12 mouse cellular contexts compared by ENCODE assay signal in the genomic region with DNA sequence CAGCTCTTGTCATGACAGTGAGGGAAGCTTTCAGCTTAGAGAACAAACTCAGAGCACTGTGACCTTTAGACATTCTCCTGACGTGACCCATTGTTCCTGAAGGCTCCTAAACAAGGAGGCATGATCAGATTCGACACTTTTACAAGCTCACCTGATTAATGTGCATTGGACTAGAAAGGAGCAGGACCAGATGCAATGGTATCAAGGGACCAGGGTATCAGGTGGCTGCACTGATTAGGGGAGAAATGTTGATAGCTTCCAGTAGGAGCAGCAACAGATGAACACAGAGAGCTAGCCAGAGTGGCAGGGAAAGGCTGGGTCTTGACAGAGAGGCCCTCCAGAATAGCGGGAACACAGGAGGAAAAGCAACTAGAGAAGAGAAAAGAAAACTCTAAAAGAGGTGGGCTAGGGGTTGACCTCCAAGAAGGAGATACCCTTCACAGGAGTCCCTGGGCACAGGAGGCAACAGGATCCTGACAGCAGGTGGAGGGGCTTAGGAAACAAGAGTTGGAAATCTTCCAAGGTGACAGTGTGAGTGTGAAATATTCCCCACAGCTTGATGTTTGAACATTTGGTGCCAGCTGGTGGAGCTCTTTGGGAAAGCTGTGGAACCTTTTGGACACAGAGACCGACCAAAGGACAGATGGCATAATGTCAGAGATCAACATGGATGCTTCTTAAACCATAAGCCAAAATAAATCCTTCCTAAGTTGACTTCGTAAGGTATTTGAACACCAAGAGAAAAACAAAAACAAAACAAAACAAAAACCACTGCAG.
DNase-seq lines count a peak whose midpoint lies in the region; ATAC-seq and TF ChIP-seq lines count a peak whose summit lies in the region.
"Had no signal": no experiment of that assay in that cellular context is flagged by ENCODE, and none has a peak within 500 bp of the region (broad histone marks: within the 10 kb centered on the region; RNA-seq: fewer than 3 reads in every experiment).

No protein-coding gene starts in this region.

- H3K4me2 ChIP-seq in forebrain, embryonic 14.5 days (ENCODE audit: low read length): no peak overlapping the region
- no peak overlapping the region for H3K4me2 ChIP-seq in forebrain, embryonic 16.5 days (ENCODE audit: low read length)
- no peak overlapping the region for H3K4me2 ChIP-seq in lung, embryonic 14.5 days
- H3K4me2 ChIP-seq in intestine, embryonic 14.5 days (ENCODE audit: low read length): no peak overlapping the region
- H3K4me2 ChIP-seq: lung, embryonic 15.5 days had no signal

- H3K4me1 ChIP-seq in forebrain, embryonic 14.5 days (ENCODE audit: control insufficient read depth, insufficient read depth, low read length): no peaks in the 10 kb centered on the region
- no peaks in the 10 kb centered on the region for H3K4me1 ChIP-seq in forebrain, embryonic 16.5 days (replicated peaks; ENCODE audit: control insufficient read depth, insufficient read depth, low read length)
- H3K4me1 ChIP-seq in lung, embryonic 14.5 days (ENCODE audit: insufficient read depth): peaks cover 3% of the 10 kb centered on the region; the same call in 1 of the 2 replicates
- H3K4me1 ChIP-seq in intestine, embryonic 14.5 days (replicated peaks; ENCODE audit: control insufficient read depth, insufficient read depth, low read length): peaks cover under 1% of the 10 kb centered on the region; the same call in 1 of the 2 replicates

- peak; percentile 35; the same call in 1 of the 2 replicates for ATAC-seq in forebrain, embryonic 14.5 days
- ATAC-seq in forebrain, embryonic 16.5 days: no peak
- ATAC-seq in lung, embryonic 14.5 days (ENCODE audit: insufficient read depth): no peak
- 0 out of 2 replicates have a peak, but pooled peaks have one; percentile 27 for ATAC-seq in intestine, embryonic 14.5 days (replicated peaks; ENCODE audit: low FRiP score, low TSS enrichment, low read depth)
- ATAC-seq: midbrain, embryonic 16.5 days had no signal

- H3K9ac ChIP-seq in forebrain, embryonic 14.5 days (ENCODE audit: low read length): no peak overlapping the region
- H3K9ac ChIP-seq in forebrain, embryonic 16.5 days (replicated peaks; ENCODE audit: low read depth, low read length): no peak overlapping the region
- no peak overlapping the region for H3K9ac ChIP-seq in lung, embryonic 14.5 days
- no peak overlapping the region for H3K9ac ChIP-seq in intestine, embryonic 14.5 days (ENCODE audit: low read length)
- H3K9ac ChIP-seq: lung, embryonic 15.5 days had no signal

- no peak overlapping the region for H3K4me3 ChIP-seq in forebrain, embryonic 14.5 days (ENCODE audit: low read depth, low read length)
- H3K4me3 ChIP-seq in forebrain, embryonic 16.5 days (replicated peaks; ENCODE audit: low read length): no peak overlapping the region
- H3K4me3 ChIP-seq in lung, embryonic 14.5 days (ENCODE audit: low read depth, low read length): no peak overlapping the region
- no peak overlapping the region for H3K4me3 ChIP-seq in intestine, embryonic 14.5 days (ENCODE audit: low read depth, low read length)
- H3K4me3 ChIP-seq: lung, embryonic 15.5 days had no signal

- no peaks in the 10 kb centered on the region for H3K9me3 ChIP-seq in forebrain, embryonic 14.5 days (replicated peaks; ENCODE audit: control insufficient read depth, low read length)
- H3K9me3 ChIP-seq in forebrain, embryonic 16.5 days (ENCODE audit: control insufficient read depth, low read length): no peaks in the 10 kb centered on the region
- H3K9me3 ChIP-seq in lung, embryonic 14.5 days (ENCODE audit: low read depth, low read length): no peaks in the 10 kb centered on the region
- no peaks in the 10 kb centered on the region for H3K9me3 ChIP-seq in intestine, embryonic 14.5 days (ENCODE audit: control insufficient read depth, low read length)
- H3K9me3 ChIP-seq: lung, embryonic 15.5 days had no signal

- 0 out of 2 replicates have a peak, but pooled peaks cover 3% of the 10 kb centered on the region for H3K36me3 ChIP-seq in forebrain, embryonic 14.5 days (ENCODE audit: control insufficient read depth, insufficient read depth, low read length)
- no peaks in the 10 kb centered on the region for H3K36me3 ChIP-seq in forebrain, embryonic 16.5 days (ENCODE audit: control insufficient read depth, insufficient read depth)
- no peaks in the 10 kb centered on the region; the same call in none of the 2 replicates for H3K36me3 ChIP-seq in lung, embryonic 14.5 days (ENCODE audit: insufficient read depth)
- H3K36me3 ChIP-seq in intestine, embryonic 14.5 days (ENCODE audit: control insufficient read depth, insufficient read depth, low read length): no peaks in the 10 kb centered on the region; the same call in 1 of the 2 replicates

- H3K27ac ChIP-seq in forebrain, embryonic 14.5 days (ENCODE audit: low read depth, low read length): no peak overlapping the region
- no peak overlapping the region for H3K27ac ChIP-seq in forebrain, embryonic 16.5 days (ENCODE audit: low read length)
- H3K27ac ChIP-seq in lung, embryonic 14.5 days (ENCODE audit: low read depth): no peak overlapping the region
- no peak overlapping the region for H3K27ac ChIP-seq in intestine, embryonic 14.5 days (ENCODE audit: low read depth)
- H3K27ac ChIP-seq: lung, embryonic 15.5 days had no signal

- no peaks in the 10 kb centered on the region for H3K27me3 ChIP-seq in forebrain, embryonic 14.5 days (replicated peaks; ENCODE audit: control insufficient read depth, insufficient read depth, low read length)
- no peaks in the 10 kb centered on the region for H3K27me3 ChIP-seq in forebrain, embryonic 16.5 days (replicated peaks; ENCODE audit: control insufficient read depth, insufficient read depth, low read length)
- H3K27me3 ChIP-seq in lung, embryonic 14.5 days (ENCODE audit: insufficient read depth, low read length): no peaks in the 10 kb centered on the region
- no peaks in the 10 kb centered on the region for H3K27me3 ChIP-seq in intestine, embryonic 14.5 days (replicated peaks; ENCODE audit: control insufficient read depth, insufficient read depth, low read length)
- H3K27me3 ChIP-seq: lung, embryonic 15.5 days had no signal

- no peak for TF ChIP-seq CTCF in lung, embryonic 14.5 days (IDR thresholded peaks at IDR 0.05; ENCODE audit: low read depth)
- TF ChIP-seq CTCF in brain, embryonic 14.5 days (IDR thresholded peaks at IDR 0.05; ENCODE audit: borderline replicate concordance, extremely low read depth, insufficient read depth, insufficient read length): no peak

- 72% methylated on average over 5 of the region's 5 CpGs for WGBS in forebrain, embryonic 14.5 days
- WGBS in forebrain, embryonic 16.5 days: 67% methylated on average over 5 of the region's 5 CpGs
- 57% methylated on average over 5 of the region's 5 CpGs for WGBS in lung, embryonic 14.5 days
- WGBS in intestine, embryonic 14.5 days: 65% methylated on average over 5 of the region's 5 CpGs

- DNase-seq in forebrain, embryonic 14.5 days (ENCODE audit: low spot score): peak; percentile 60
- DNase-seq in lung, embryonic 14.5 days: peak; percentile 44
- DNase-seq in lung, adult 18-20 months: no peak
- peak; percentile 69 for DNase-seq in brain, embryonic 14.5 days (ENCODE audit: low read depth)
- no peak for DNase-seq in intestine, embryonic 14.5 days (ENCODE audit: low spot score)
- DNase-seq in layer of hippocampus, adult 9-11 months: no peak
- DNase-seq: adrenal gland, postnatal 36 days; gastrocnemius, postnatal 25 days; kidney, adult 2 months had no signal

- TF ChIP-seq POLR2A in brain, embryonic 14.5 days (IDR thresholded peaks at IDR 0.05; ENCODE audit: borderline replicate concordance, extremely low read depth, insufficient read depth, insufficient read length, poor library complexity, severe bottlenecking): no peak

Comparison
In these comparisons a context has a peak if more than half of its experiments do, and no peak if none do; other contexts are left out.
1. ATAC-seq: peak in forebrain, embryonic 14.5 days (single experiment) and intestine, embryonic 14.5 days (single experiment); none in forebrain, embryonic 16.5 days (single experiment) and lung, embryonic 14.5 days (single experiment).
2. DNase-seq: peak in forebrain, embryonic 14.5 days (single experiment), lung, embryonic 14.5 days (single experiment) and brain, embryonic 14.5 days (single experiment); none in lung, adult 18-20 months (0 of 2), intestine, embryonic 14.5 days (single experiment) and layer of hippocampus, adult 9-11 months (single experiment).